Mouse (Mus musculus) hindbrain, embryonic 13.5 days (tissue): ENCODE measurements around the gene Rsbn1. TPM values are rescaled to one million over a fixed set of nuclear protein-coding genes. Genes with fewer than 3 reads are reported as not detected.
A peak's percentile ranks its signal among the peaks of the same experiment; 100 is the strongest.

Experiments
- ATAC-seq: fragments of 200-750 bp; cut with Nextera tagmentation; 2 replicates; pipeline ENCODE4 v1.8.0; 2017; ENCODE audit warnings: moderate TSS enrichment; ENCODE audit not compliant: low FRiP score
- H3K27ac ChIP-seq: fragments of 300-500 bp; sonication (generic); 2 replicates; pipeline ENCODE4 v1.5.1; 2015; ENCODE audit warnings: inconsistent platforms, mild to moderate bottlenecking, moderate library complexity
- H3K27me3 ChIP-seq: fragments of 300-500 bp; sonication (generic); 2 replicates; pipeline ENCODE4 v1.6.1; 2015; ENCODE audit warnings: mild to moderate bottlenecking, inconsistent platforms
- H3K36me3 ChIP-seq: fragments of 300-500 bp; sonication (generic); 2 replicates; pipeline ENCODE4 v1.6.1; 2015; ENCODE audit warnings: mild to moderate bottlenecking, inconsistent platforms
- H3K4me1 ChIP-seq: fragments of 300-500 bp; sonication (generic); replicated peaks from 2 replicates; pipeline ENCODE4 v1.6.1; 2015; ENCODE audit warnings: inconsistent platforms
- H3K4me2 ChIP-seq: fragments of 300-500 bp; sonication (generic); 2 replicates; pipeline ENCODE4 v1.6.1; 2015; ENCODE audit warnings: inconsistent platforms, mild to moderate bottlenecking, moderate library complexity
- H3K4me3 ChIP-seq: fragments of 300-500 bp; sonication (generic); 2 replicates; pipeline ENCODE4 v1.5.1; 2015; ENCODE audit warnings: mild to moderate bottlenecking, inconsistent platforms
- H3K9ac ChIP-seq: fragments of 300-500 bp; sonication (generic); 2 replicates; pipeline ENCODE4 v1.6.1; 2015; ENCODE audit warnings: mild to moderate bottlenecking, inconsistent platforms
- H3K9me3 ChIP-seq: fragments of 300-500 bp; sonication (generic); 2 replicates; pipeline ENCODE4 v1.6.1; 2016; ENCODE audit warnings: inconsistent platforms
- WGBS: fragments of 180-500 bp; shearing (Covaris S2); methylation state at CpG from one replicate; pipeline ENCODE4 v1.1.7; 2015; 5-methylcytosine and 5-hydroxymethylcytosine counted together
- polyA plus RNA-seq: library from polyadenylated mRNA; unstranded; fragments of >200 nt; fragmentation: Nextera tagmentation; extraction: Ambion mirVana; gene quantifications from 2 replicates; pipeline ENCODE4 v1.2.1, GENCODE M21; 2015

Rsbn1 gene
- polyA plus RNA-seq: 21.3 and 24.4 TPM in 2 replicates

- H3K36me3 ChIP-seq: no peaks in the 10 kb centered on the region
These were observed at the start of gene Rsbn1 for GRCm38 (mm10) chr3:103914010-103914669. Gene Rsbn1, plus strand, starts transcription at chr3:103914120.

GRCm38 (mm10) chr3:103864200-103864599 is 49.7 kb upstream of the Rsbn1 start:
- H3K4me1 ChIP-seq: no peaks in the 10 kb centered on the region
- no peaks in the 10 kb centered on the region for H3K36me3 ChIP-seq
- H3K27me3 ChIP-seq: no peaks in the 10 kb centered on the region
- H3K27ac ChIP-seq: no peak overlapping the region
- H3K9ac ChIP-seq: no peak overlapping the region
- ATAC-seq: no peak
- no peak overlapping the region for H3K4me2 ChIP-seq
- no peak overlapping the region for H3K4me3 ChIP-seq
- WGBS: 90% methylated on average over 6 of the region's 6 CpGs
- no peaks in the 10 kb centered on the region for H3K9me3 ChIP-seq

More at GRCm38 (mm10) chr3:103914010-103914669, at the start of gene Rsbn1:
- ATAC-seq: peak; percentile 100
- Histone ChIP-seq H3K9me3 (no peaks in the 10 kb centered on the region), H3K4me2 (peak within 1 kb of the TSS; percentile 87), H3K9ac (peak within 1 kb of the TSS; percentile 98), H3K27me3 (no peaks in the 10 kb centered on the region), H3K4me3 (peak within 1 kb of the TSS; percentile 99), H3K4me1 (peaks cover 13% of the 10 kb centered on the region), H3K27ac (peak within 1 kb of the TSS; percentile 97)
- WGBS: under 1% methylated on average over 52 of the region's 55 CpGs

- no peak overlapping the region for H3K4me3 ChIP-seq
- H3K27ac ChIP-seq: no peak overlapping the region
- no peaks in the 10 kb centered on the region for H3K27me3 ChIP-seq
- no peak overlapping the region for H3K4me2 ChIP-seq
- H3K36me3 ChIP-seq: no peaks in the 10 kb centered on the region
- H3K9ac ChIP-seq: no peak overlapping the region
- no peaks in the 10 kb centered on the region for H3K4me1 ChIP-seq
- no peak for ATAC-seq
- 87% methylated on average over 5 of the region's 5 CpGs for WGBS
- no peaks in the 10 kb centered on the region for H3K9me3 ChIP-seq
These were observed 46.4 kb upstream of the Rsbn1 start for GRCm38 (mm10) chr3:103867424-103867971.

GRCm38 (mm10) chr3:103868008-103868407 is 45.9 kb upstream of the Rsbn1 start:
- Histone ChIP-seq H3K27ac (no peak overlapping the region), H3K4me1 (no peaks in the 10 kb centered on the region), H3K9ac (no peak overlapping the region), H3K9me3 (no peaks in the 10 kb centered on the region), H3K27me3 (no peaks in the 10 kb centered on the region), H3K4me2 (no peak overlapping the region), H3K36me3 (no peaks in the 10 kb centered on the region), H3K4me3 (no peak overlapping the region)
- no peak for ATAC-seq
- 91% methylated on average over 4 of the region's 4 CpGs for whole genome bisulfite sequencing

GRCm38 (mm10) chr3:103872663-103873098 is 41.2 kb upstream of the Rsbn1 start:
- ATAC-seq: no peak
- Histone ChIP-seq H3K27ac (no peak overlapping the region), H3K27me3 (no peaks in the 10 kb centered on the region), H3K4me3 (no peak overlapping the region), H3K9me3 (no peaks in the 10 kb centered on the region), H3K4me1 (no peaks in the 10 kb centered on the region), H3K9ac (no peak overlapping the region), H3K36me3 (no peaks in the 10 kb centered on the region), H3K4me2 (no peak overlapping the region)
- WGBS: 62% methylated on average over 3 of the region's 3 CpGs

GRCm38 (mm10) chr3:103874329-103874728 is 39.6 kb upstream of the Rsbn1 start:
- WGBS: 74% methylated on average over 7 of the region's 7 CpGs
- no peaks in the 10 kb centered on the region for H3K9me3 ChIP-seq
- H3K4me3 ChIP-seq: no peak overlapping the region
- H3K9ac ChIP-seq: no peak overlapping the region
- no peaks in the 10 kb centered on the region for H3K4me1 ChIP-seq
- H3K4me2 ChIP-seq: no peak overlapping the region
- no peaks in the 10 kb centered on the region for H3K36me3 ChIP-seq
- no peaks in the 10 kb centered on the region for H3K27me3 ChIP-seq
- no peak overlapping the region for H3K27ac ChIP-seq
- ATAC-seq: no peak

- Histone ChIP-seq H3K4me3 (no peak overlapping the region), H3K27me3 (no peaks in the 10 kb centered on the region), H3K9ac (no peak overlapping the region), H3K36me3 (no peaks in the 10 kb centered on the region), H3K9me3 (no peaks in the 10 kb centered on the region), H3K27ac (no peak overlapping the region), H3K4me1 (no peaks in the 10 kb centered on the region), H3K4me2 (no peak overlapping the region)
- no peak for ATAC-seq
- 83% methylated on average over 11 of the region's 11 CpGs for WGBS
These were observed 28.0 kb upstream of the Rsbn1 start for GRCm38 (mm10) chr3:103885946-103886345.

GRCm38 (mm10) chr3:103887581-103887980 is 26.3 kb upstream of the Rsbn1 start:
- Histone ChIP-seq H3K4me2 (no peak overlapping the region), H3K36me3 (no peaks in the 10 kb centered on the region), H3K4me3 (no peak overlapping the region), H3K4me1 (no peaks in the 10 kb centered on the region), H3K27me3 (no peaks in the 10 kb centered on the region), H3K9ac (no peak overlapping the region), H3K27ac (no peak overlapping the region), H3K9me3 (no peaks in the 10 kb centered on the region)
- 35% methylated on average over 3 of the region's 3 CpGs for WGBS
- ATAC-seq: no peak

- 93% methylated on average over 3 of the region's 3 CpGs for WGBS
- no peak overlapping the region for H3K4me2 ChIP-seq
- no peak overlapping the region for H3K27ac ChIP-seq
- H3K4me1 ChIP-seq: no peaks in the 10 kb centered on the region
- H3K4me3 ChIP-seq: no peak overlapping the region
- no peaks in the 10 kb centered on the region for H3K36me3 ChIP-seq
- no peaks in the 10 kb centered on the region for H3K9me3 ChIP-seq
- H3K9ac ChIP-seq: no peak overlapping the region
- H3K27me3 ChIP-seq: no peaks in the 10 kb centered on the region
- ATAC-seq: no peak
These were observed 20.5 kb upstream of the Rsbn1 start for GRCm38 (mm10) chr3:103893374-103893773.

- no peaks in the 10 kb centered on the region for H3K36me3 ChIP-seq
- H3K9me3 ChIP-seq: no peaks in the 10 kb centered on the region
- no peak overlapping the region for H3K4me3 ChIP-seq
- ATAC-seq: no peak
- no peak overlapping the region for H3K9ac ChIP-seq
- H3K4me1 ChIP-seq: no peaks in the 10 kb centered on the region
- WGBS: 93% methylated on average over 1 of the region's 1 CpGs
- H3K27me3 ChIP-seq: no peaks in the 10 kb centered on the region
- no peak overlapping the region for H3K4me2 ChIP-seq
- H3K27ac ChIP-seq: no peak overlapping the region
These were observed 9.2 kb upstream of the Rsbn1 start for GRCm38 (mm10) chr3:103904705-103905104.

GRCm38 (mm10) chr3:103907335-103908030 is 6.4 kb upstream of the Rsbn1 start:
- 84% methylated on average over 5 of the region's 5 CpGs for WGBS
- no peak for ATAC-seq
- H3K4me1 ChIP-seq: no peaks in the 10 kb centered on the region
- H3K27ac ChIP-seq: no peak overlapping the region
- H3K36me3 ChIP-seq: no peaks in the 10 kb centered on the region
- no peaks in the 10 kb centered on the region for H3K27me3 ChIP-seq
- H3K9ac ChIP-seq: no peak overlapping the region
- no peaks in the 10 kb centered on the region for H3K9me3 ChIP-seq
- no peak overlapping the region for H3K4me2 ChIP-seq
- no peak overlapping the region for H3K4me3 ChIP-seq

GRCm38 (mm10) chr3:103908781-103909180 is 5.1 kb upstream of the Rsbn1 start:
- Histone ChIP-seq H3K4me3 (no peak overlapping the region), H3K9me3 (no peaks in the 10 kb centered on the region), H3K4me2 (no peak overlapping the region), H3K27ac (no peak overlapping the region), H3K9ac (no peak overlapping the region), H3K4me1 (no peaks in the 10 kb centered on the region), H3K36me3 (no peaks in the 10 kb centered on the region), H3K27me3 (no peaks in the 10 kb centered on the region)
- 79% methylated on average over 2 of the region's 2 CpGs for WGBS
- no peak for ATAC-seq
